Mouse (Mus musculus): ENCODE measurements around the gene Tmc6. TPM values are rescaled to one million over a fixed set of nuclear protein-coding genes. Genes with fewer than 3 reads are reported as not detected.

Gene Tmc6
- total RNA-seq, 1 experiment = 36.0 TPM

GRCm38 (mm10) chr11:117799174-117799573 is 17.2 kb upstream of the Tmc6 start:
- DNase-seq (ENCODE audit: low read depth, low spot score) = no peak
- no peak for TF ChIP-seq ZC3H11A (IDR thresholded peaks at IDR 0.05; ENCODE audit: borderline replicate concordance, low read depth, low read length)
- in situ Hi-C loops (cut with MboI; ENCODE audit: low sequenced_read_pairs in 2 of 2, unreplicated experiment in 2 of 2) = no loop called here
- Histone ChIP-seq H3K27ac (ENCODE audit: insufficient read depth, low read depth, low read length, poor library complexity, severe bottlenecking) (no peak overlapping the region), H3K4me3 (ENCODE audit: insufficient read depth in 1 of 2, low read depth in 1 of 2, low read length in 2 of 2, poor library complexity in 1 of 2, severe bottlenecking in 1 of 2) (no peak overlapping the region), H3K36me3 (ENCODE audit: control insufficient read depth, insufficient read depth, low read length, poor library complexity, severe bottlenecking) (no peaks in the 10 kb centered on the region), H3K4me1 (ENCODE audit: control insufficient read depth in 2 of 2, insufficient read depth in 2 of 2, low read length in 2 of 2, poor library complexity in 1 of 2) (peaks cover 0 to 13% of the 10 kb centered on the region in 2 experiments; a peak in 1 of 4 replicates), H3K9ac (ENCODE audit: insufficient read depth, low read depth, low read length, poor library complexity, severe bottlenecking) (no peak overlapping the region), H3K9me3 (ENCODE audit: control insufficient read depth, insufficient read depth, low read depth, low read length) (no peaks in the 10 kb centered on the region)

- Histone ChIP-seq H3K36me3 (ENCODE audit: control insufficient read depth, insufficient read depth, low read length, poor library complexity, severe bottlenecking) (no peaks in the 10 kb centered on the region), H3K4me1 (ENCODE audit: control insufficient read depth in 2 of 2, insufficient read depth in 2 of 2, low read length in 2 of 2, poor library complexity in 1 of 2) (peaks cover 0 to 13% of the 10 kb centered on the region in 2 experiments; a peak in 1 of 4 replicates), H3K27ac (ENCODE audit: insufficient read depth, low read depth, low read length, poor library complexity, severe bottlenecking) (no peak overlapping the region), H3K4me3 (ENCODE audit: insufficient read depth in 1 of 2, low read depth in 1 of 2, low read length in 2 of 2, poor library complexity in 1 of 2, severe bottlenecking in 1 of 2) (no peak overlapping the region), H3K9me3 (ENCODE audit: control insufficient read depth, insufficient read depth, low read depth, low read length) (no peaks in the 10 kb centered on the region), H3K9ac (ENCODE audit: insufficient read depth, low read depth, low read length, poor library complexity, severe bottlenecking) (no peak overlapping the region)
- no peak for DNase-seq (ENCODE audit: low read depth, low spot score)
- TF ChIP-seq ZNF384 (IDR thresholded peaks at IDR 0.05; ENCODE audit: low read depth, low read length) (no peak), HCFC1 (IDR thresholded peaks at IDR 0.05; ENCODE audit: borderline replicate concordance, insufficient read depth, low read length) (no peak), MAFK (IDR thresholded peaks at IDR 0.05; ENCODE audit: insufficient read depth, low read depth, low read length) (no peak), ZC3H11A (IDR thresholded peaks at IDR 0.05; ENCODE audit: borderline replicate concordance, low read depth, low read length) (no peak), CHD2 (IDR thresholded peaks at IDR 0.05; ENCODE audit: low read depth, low read length) (no peak)
- in situ Hi-C loops (cut with MboI; ENCODE audit: low sequenced_read_pairs in 2 of 2, unreplicated experiment in 2 of 2) = no loop called here
These were observed 16.2 kb upstream of the Tmc6 start for GRCm38 (mm10) chr11:117798160-117798541.

GRCm38 (mm10) chr11:117797511-117798159 is 15.6 kb upstream of the Tmc6 start, which contains the start of gene 6030468B19Rik:
Gene 6030468B19Rik (plus strand): TSS chr11:117797660.
- no peak within 1 kb of the TSS for H3K4me3 ChIP-seq (ENCODE audit: insufficient read depth in 1 of 2, low read depth in 1 of 2, low read length in 2 of 2, poor library complexity in 1 of 2, severe bottlenecking in 1 of 2)
- no peak for DNase-seq (ENCODE audit: low read depth, low spot score)
- H3K27ac ChIP-seq (ENCODE audit: insufficient read depth, low read depth, low read length, poor library complexity, severe bottlenecking) = no peak within 1 kb of the TSS

GRCm38 (mm10) chr11:117796954-117797353 is 15.0 kb upstream of the Tmc6 start:
- H3K9me3 ChIP-seq (ENCODE audit: control insufficient read depth, insufficient read depth, low read depth, low read length) = no peaks in the 10 kb centered on the region
- H3K4me3 ChIP-seq (ENCODE audit: insufficient read depth in 1 of 2, low read depth in 1 of 2, low read length in 2 of 2, poor library complexity in 1 of 2, severe bottlenecking in 1 of 2) = no peak overlapping the region
- H3K36me3 ChIP-seq (ENCODE audit: control insufficient read depth, insufficient read depth, low read length, poor library complexity, severe bottlenecking) = no peaks in the 10 kb centered on the region
- H3K4me1 ChIP-seq (ENCODE audit: control insufficient read depth in 2 of 2, insufficient read depth in 2 of 2, low read length in 2 of 2, poor library complexity in 1 of 2) = peaks cover 0 to 19% of the 10 kb centered on the region in 2 experiments; a peak in 1 of 4 replicates
- in situ Hi-C loops (cut with MboI; ENCODE audit: low sequenced_read_pairs in 2 of 2, unreplicated experiment in 2 of 2) = no loop called here
- no peak overlapping the region for H3K27ac ChIP-seq (ENCODE audit: insufficient read depth, low read depth, low read length, poor library complexity, severe bottlenecking)
- no peak overlapping the region for H3K9ac ChIP-seq (ENCODE audit: insufficient read depth, low read depth, low read length, poor library complexity, severe bottlenecking)
- no peak for DNase-seq (ENCODE audit: low read depth, low spot score)
- TF ChIP-seq HCFC1 (IDR thresholded peaks at IDR 0.05; ENCODE audit: borderline replicate concordance, insufficient read depth, low read length) (no peak), MAFK (IDR thresholded peaks at IDR 0.05; ENCODE audit: insufficient read depth, low read depth, low read length) (no peak), ZNF384 (IDR thresholded peaks at IDR 0.05; ENCODE audit: low read depth, low read length) (no peak), ZC3H11A (IDR thresholded peaks at IDR 0.05; ENCODE audit: borderline replicate concordance, low read depth, low read length) (no peak), CHD2 (IDR thresholded peaks at IDR 0.05; ENCODE audit: low read depth, low read length) (no peak)

More at GRCm38 (mm10) chr11:117797511-117798159, 15.6 kb upstream of the Tmc6 start, which contains the start of gene 6030468B19Rik:
- in situ Hi-C loops (cut with MboI; ENCODE audit: low sequenced_read_pairs in 2 of 2, unreplicated experiment in 2 of 2) = no loop called here
- no peak within 1 kb of the TSS for H3K9ac ChIP-seq (ENCODE audit: insufficient read depth, low read depth, low read length, poor library complexity, severe bottlenecking)
- H3K9me3 ChIP-seq (ENCODE audit: control insufficient read depth, insufficient read depth, low read depth, low read length) = no peaks in the 10 kb centered on the region
- H3K4me1 ChIP-seq (ENCODE audit: control insufficient read depth in 2 of 2, insufficient read depth in 2 of 2, low read length in 2 of 2, poor library complexity in 1 of 2) = peaks cover 0 to 14% of the 10 kb centered on the region in 2 experiments; a peak in 1 of 4 replicates
- TF ChIP-seq ZC3H11A (IDR thresholded peaks at IDR 0.05; ENCODE audit: borderline replicate concordance, low read depth, low read length) = no peak
- no peak for TF ChIP-seq CHD2 (IDR thresholded peaks at IDR 0.05; ENCODE audit: low read depth, low read length)
- TF ChIP-seq ZNF384 (IDR thresholded peaks at IDR 0.05; ENCODE audit: low read depth, low read length) = no peak
- no peak for TF ChIP-seq MAFK (IDR thresholded peaks at IDR 0.05; ENCODE audit: insufficient read depth, low read depth, low read length)
- TF ChIP-seq HCFC1 (IDR thresholded peaks at IDR 0.05; ENCODE audit: borderline replicate concordance, insufficient read depth, low read length) = no peak
- no peaks in the 10 kb centered on the region for H3K36me3 ChIP-seq (ENCODE audit: control insufficient read depth, insufficient read depth, low read length, poor library complexity, severe bottlenecking)

Data from ES-E14 (cell line).